Mouse (Mus musculus): Measurements from ENCODE around the gene Gpr165. TPM values are rescaled to one million over a fixed set of nuclear protein-coding genes. Genes with fewer than 3 reads are reported as not detected.

Gpr165 gene
- total RNA-seq (2023): not detected

GRCm38 (mm10) chrX:96712907-96713774, at the start of gene Gpr165:
Gpr165 (plus strand) TSS chrX:96713441.

